Mouse (Mus musculus) heart, adult 2 months (tissue): Measurements from ENCODE around the gene Klhl31.
A peak's percentile ranks its signal among the peaks of the same experiment; 100 is the strongest.

Experiments
- CTCF ChIP-seq: fragments of 200-600 bp; IDR thresholded peaks from 2 replicates; pipeline ENCODE4 v1.8.1; 2022; ENCODE audit warnings: antibody characterized with exemption, mild to moderate bottlenecking, moderate library complexity
- EP300 ChIP-seq: fragments of 200-500 bp; IDR thresholded peaks from 2 replicates; pipeline ENCODE4 v1.6.1; 2011; ENCODE audit warnings: low read depth, low read length, control low read depth; ENCODE audit not compliant: insufficient read depth
- POLR2A ChIP-seq: fragments of 200-500 bp; IDR thresholded peaks from 2 replicates; pipeline ENCODE4 v1.6.1; 2011; ENCODE audit warnings: mild to moderate bottlenecking, low read depth, low read length, control low read depth; ENCODE audit not compliant: insufficient read depth

DNA sequence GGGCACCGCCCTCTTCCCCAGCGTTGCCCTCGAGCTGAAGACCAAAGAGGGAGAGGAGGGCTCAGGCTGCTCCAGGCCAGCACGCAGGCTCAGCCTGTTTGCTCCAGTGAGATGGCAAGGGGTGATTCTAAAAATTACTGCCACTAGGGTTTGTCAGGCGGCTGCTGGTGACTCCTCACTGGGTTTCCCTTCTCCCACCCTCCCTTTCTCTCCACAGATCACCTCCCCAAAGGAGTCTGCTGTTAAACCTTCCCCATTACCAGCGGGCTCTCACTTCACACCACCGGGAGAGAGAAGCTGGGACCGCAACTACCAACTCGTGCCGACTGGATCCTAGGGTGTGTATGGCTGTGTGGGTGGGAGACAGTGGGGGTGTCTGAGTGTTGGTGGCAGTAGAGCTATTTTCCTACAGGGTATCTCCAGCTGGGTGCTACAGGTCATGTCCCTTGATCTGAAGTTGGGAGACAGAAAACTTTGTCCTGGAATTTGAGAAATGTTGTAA is at the start of gene Klhl31:
- peak; percentile 50 for TF ChIP-seq CTCF
- TF ChIP-seq POLR2A, result peak; percentile 73
- TF ChIP-seq EP300, result peak; percentile 49; the same call in 1 of the 2 replicates
